Mouse (Mus musculus) erythroblast, embryonic 14.5 days (primary cell): ENCODE data around the gene Olfm3.

Experiments
- GATA1 ChIP-seq: IDR thresholded peaks from 2 replicates; pipeline ENCODE4 v1.6.1; 2012; ENCODE audit warnings: low read length, inconsistent platforms, mixed read lengths
- TAL1 ChIP-seq: IDR thresholded peaks from 3 replicates; pipeline ENCODE4 v1.6.1; 2012; ENCODE audit warnings: low read length, inconsistent platforms, mixed read lengths

- TF ChIP-seq GATA1 = no peak
- no peak for TF ChIP-seq TAL1
Measured at GRCm38 (mm10) chr3:115080428-115081181, 176.7 kb downstream of the Olfm3 start.
